Mouse (Mus musculus): Measurements from ENCODE around the gene Rnf185.

The Rnf185 gene

DNA sequence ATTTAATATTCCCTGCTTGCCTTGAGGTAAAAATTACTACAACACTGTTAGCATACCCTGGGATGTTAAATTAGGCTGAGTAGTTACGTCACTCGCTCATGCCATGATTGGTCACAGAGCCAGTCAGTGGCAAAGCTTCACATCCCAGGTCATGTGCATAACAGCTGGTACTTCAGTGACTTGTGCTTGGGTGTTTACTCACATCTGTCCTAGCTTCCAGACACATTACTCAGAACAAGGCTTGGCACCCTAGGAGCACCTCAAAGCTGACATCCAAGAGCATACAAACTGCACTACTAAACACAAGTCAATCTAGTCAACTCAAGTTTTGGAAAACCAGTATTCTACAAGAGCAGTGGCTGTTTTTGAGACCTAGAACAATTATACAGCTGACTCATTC is 9.1 kb downstream of the Rnf185 start:
- no peak for DNase-seq (ENCODE audit: low spot score)

- no peak for DNase-seq (ENCODE audit: low spot score)
Observed at GRCm38 (mm10) chr11:3442677-3443076, 9.5 kb downstream of the Rnf185 start.

GRCm38 (mm10) chr11:3441696-3442443 is 10.3 kb downstream of the Rnf185 start:
- DNase-seq (ENCODE audit: low spot score) = no peak

GRCm38 (mm10) chr11:3437621-3438020 is 14.5 kb downstream of the Rnf185 start:
- no peak for DNase-seq (ENCODE audit: low spot score)

DNA sequence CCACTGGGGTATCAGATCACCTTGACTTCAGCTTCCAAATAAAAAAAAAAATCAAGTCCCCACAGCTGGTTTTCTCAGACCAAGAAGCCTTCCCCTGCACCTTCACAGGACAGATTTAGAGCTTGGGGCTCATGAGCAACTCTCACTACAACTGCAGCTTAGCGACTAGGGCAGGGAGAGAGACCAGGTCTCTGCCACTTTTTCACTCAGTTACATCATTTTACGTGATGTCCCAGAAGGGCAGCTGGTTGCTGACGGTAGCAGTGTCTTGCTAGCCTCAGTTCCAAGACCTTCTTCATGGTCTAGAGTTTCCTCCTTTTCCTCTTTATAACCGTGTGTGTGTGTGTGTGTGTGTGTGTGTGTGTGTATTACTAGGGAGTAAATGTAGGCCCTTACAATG is 18.4 kb downstream of the Rnf185 start:
- no peak for DNase-seq (ENCODE audit: low spot score)

DNA sequence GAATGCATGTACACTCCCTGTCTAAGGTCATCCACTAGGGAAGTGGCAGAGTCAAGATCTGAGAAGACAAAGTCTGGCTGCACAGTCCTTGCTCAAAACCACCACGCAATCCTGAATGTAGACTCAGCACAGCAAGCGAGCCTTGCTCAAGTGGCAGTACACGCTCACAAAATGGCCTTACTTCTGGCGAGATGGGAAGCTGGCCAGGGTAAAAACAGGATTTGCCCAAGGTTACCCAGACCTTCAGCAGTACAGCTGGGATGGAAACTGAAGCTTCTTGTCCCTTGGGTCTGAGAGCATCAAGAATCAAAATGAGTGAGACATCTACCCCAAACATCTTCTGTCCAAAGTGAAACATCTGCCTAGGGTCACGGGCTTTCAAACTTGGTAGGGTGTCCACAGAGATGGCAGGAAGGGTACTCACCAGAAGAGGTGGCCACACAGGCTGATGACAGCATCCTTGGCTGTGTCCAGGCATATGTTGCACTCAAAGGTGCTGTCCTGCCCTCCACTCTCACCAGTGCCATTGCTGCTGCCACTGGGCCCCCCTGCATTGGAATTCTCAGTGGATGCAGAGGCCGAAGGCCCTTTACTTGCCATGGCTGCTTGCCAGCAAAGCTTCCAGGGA is 20.1 kb downstream of the Rnf185 start:
- DNase-seq (ENCODE audit: low spot score) = no peak

DNA sequence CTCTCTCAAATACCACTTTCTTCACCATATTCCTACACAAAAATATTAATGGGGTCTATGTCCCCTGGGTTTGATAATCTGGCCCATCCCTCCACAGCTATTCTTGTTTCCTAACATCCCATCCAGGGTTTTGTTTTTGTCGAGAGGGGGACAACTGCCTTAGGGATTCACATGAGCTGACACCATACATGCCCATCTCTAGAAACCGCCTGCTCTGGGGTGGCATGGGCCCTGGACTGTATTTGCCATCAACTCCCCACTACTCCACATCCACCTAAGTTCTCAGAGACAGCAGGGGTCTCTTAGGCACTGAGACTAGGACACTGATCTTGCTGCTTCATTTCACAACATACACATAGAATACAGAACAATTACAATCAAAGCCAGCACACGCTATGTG is 20.6 kb downstream of the Rnf185 start:
- no peak for DNase-seq (ENCODE audit: low spot score)

DNA sequence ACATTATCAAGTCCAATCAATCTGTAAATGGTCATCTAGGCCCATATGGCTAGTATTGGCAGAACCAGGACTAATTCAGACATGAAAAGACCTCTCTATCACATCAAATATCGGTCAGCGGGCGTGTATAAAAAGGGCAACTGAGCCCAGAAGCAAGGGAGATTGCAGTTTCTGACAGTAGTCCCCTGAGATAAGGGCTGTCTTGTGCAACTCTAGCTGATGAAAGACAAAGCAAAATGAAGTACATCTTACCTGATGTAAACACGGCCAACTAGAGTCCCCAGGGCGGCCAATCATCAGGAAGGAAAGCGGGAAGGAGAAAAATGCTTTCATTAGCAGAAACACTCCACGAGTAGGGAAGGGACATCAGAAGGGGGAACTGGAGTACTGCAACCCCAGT is 23.5 kb downstream of the Rnf185 start:
- DNase-seq (ENCODE audit: low spot score) = no peak

DNA sequence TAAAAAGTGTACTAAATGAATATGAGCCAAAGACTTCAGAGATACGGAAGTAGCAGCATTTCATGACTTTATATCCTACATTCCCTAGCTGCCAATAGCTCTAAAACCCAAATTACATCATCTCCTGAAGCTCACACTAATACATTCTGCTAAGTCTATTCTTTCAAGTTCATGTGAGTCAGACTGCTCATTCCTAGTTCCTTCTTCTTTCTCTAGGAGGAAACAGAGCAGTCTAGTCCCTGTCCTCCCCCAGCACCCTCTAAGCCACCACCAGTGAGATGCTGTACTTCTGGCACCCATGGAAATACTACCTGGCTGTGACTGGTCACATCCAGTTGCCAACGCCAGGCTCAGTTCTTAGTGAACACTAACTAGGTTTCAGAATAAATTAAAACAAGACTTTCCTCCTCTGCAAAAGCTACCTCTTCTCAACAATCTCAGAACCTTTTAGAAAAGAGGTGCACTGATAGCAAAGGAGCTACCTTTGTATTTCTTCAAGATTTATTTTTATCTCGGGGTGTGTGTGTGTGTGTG is 24.4 kb downstream of the Rnf185 start:
- no peak for DNase-seq (ENCODE audit: low spot score)

DNA sequence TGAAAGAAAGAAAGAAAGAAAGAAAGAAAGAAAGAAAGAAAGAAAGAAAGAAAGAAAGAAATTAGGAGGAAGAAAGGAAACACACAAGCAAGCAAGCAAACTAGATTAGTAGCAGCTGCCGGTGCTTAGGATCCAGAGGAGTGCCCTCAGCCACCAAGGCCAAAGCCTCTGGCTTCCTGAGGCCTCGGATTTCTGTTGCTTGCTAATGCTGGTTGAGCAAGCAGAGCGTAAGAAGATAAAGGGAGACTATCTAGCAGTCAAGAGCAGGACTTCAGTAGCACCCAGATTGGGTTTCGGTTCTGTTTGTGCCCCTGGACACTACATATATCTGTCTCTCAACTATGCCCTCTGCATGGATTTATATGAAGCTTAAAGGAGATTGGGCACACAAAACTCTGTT is 29.9 kb downstream of the Rnf185 start:
- no peak for DNase-seq (ENCODE audit: low spot score)

- no peak for DNase-seq (ENCODE audit: low spot score)
Observed at GRCm38 (mm10) chr11:3418741-3419140, 33.4 kb downstream of the Rnf185 start.

DNA sequence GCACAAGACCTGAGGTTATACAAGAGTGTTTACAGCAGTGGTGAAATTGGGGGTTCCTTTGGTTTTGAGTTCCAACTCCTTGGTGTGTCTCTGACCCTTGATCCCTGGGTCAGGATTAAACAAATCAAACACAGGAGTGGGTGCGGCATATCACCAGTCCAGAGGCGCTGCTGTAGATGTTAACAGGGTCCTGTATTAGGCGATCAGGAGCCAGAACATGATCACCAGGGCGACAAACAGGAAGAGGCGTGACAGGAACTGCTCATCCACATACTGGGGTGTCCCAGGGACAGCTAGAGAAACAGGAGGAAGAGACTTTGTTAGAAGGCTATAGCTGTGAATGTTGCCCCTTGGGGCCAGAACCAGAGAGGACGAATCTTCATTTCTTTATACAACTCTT is 34.4 kb downstream of the Rnf185 start:
- DNase-seq (ENCODE audit: low spot score) = no peak

- DNase-seq (ENCODE audit: low spot score) = no peak
Observed at GRCm38 (mm10) chr11:3416399-3416798, 35.8 kb downstream of the Rnf185 start.

DNA sequence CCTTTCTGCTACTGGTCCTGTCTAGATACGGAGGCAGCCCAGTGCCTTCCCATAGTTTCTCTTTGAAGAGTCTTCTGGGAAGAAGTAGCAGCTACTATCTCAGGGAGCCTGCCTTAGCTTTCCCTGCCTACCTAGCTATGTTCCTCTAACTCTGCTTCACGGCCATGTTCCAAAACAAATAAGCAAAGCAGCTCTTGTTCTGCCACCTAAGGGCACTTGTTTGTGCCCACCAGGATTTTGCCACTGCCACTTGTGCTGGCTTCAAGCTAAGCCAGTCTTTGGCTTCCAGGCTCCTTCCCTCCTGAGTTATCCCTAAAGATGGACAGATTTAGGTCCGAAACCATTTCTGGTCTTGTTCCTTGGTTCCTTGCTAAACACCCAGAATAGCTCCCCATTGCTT is 40.1 kb downstream of the Rnf185 start:
- DNase-seq (ENCODE audit: low spot score) = no peak

DNA sequence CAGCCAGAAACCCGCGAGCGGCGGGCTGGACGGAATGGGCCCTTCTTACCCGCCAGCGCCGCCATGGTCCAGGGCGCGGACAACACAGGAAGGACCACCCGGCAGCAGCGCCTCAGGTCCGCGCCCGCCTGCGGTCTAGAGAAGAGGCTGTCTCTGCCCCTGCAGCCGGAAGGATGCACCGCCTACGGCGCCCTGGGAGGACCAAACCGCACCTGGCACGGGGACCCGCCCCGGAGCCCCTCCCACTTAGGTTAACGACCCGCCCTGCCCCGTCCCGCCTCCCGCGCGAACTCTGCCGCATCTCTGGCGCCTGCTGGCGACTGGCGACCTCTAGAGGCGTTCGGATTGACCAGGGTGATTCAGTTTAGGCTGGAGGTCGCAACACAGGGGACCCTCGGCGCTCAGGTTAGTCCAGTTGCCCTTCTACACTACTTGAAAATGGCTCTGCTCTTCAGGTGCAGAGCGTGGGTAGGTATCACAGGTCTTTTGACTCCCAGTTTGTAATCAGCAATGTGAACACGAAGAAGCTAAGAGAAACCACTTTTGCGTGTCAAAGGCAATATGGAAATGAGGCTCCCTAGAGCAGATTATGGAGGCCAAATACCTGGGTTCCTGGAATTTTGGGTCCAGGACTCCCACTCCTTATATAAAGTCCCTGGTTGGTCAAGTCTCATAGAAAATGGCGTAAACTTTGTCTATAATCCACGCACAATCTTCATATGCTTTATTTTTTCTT is 43.0 kb downstream of the Rnf185 start, which contains the start of gene Limk2:
Gene Limk2 (minus strand): TSS at position 193 of the 736 bp plus-strand sequence.
- DNase-seq (ENCODE audit: low spot score) = peak; percentile 97

GRCm38 (mm10) chr11:3408131-3408996 is 43.8 kb downstream of the Rnf185 start:
- no peak for DNase-seq (ENCODE audit: low spot score)

DNA sequence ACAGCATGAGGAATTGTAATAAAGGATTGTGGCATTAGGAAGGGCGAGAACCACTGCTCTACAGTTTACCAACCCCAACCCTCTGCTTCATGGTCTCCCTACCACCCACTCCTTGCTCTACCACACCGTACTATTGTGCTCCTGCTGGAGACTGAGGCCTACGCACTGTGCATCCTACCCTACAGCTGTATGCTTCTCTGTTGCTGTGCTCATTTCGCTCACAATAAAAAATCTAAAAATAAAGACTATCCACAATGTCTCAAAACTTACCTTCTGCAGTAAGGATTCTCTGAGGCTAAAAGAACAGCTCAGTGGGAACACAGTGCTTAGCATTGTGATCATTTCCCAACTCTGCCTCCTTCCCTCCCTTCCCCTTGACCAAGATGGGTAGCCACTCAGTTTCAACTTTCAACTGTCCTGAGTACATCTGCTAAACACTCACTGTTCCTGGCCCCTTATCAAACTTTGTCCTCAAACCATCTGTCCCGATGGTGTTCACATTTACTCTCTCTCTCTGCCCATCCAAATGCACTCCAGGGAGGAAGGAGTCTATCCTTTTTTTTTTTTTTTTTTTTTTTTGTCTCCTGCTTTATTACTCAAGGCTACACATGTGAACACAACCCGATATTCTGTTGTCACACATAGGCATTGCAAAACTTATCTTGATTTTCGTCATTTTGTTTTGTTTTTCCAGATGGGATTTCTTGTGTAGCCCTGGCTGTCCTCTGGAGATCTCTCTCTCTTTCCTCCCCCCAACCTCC is 47.7 kb downstream of the Rnf185 start:
- no peak for DNase-seq (ENCODE audit: low spot score)

GRCm38 (mm10) chr11:3403024-3403423 is 49.1 kb downstream of the Rnf185 start:
- no peak for DNase-seq (ENCODE audit: low spot score)

- no peak for DNase-seq (ENCODE audit: low spot score)
Observed at GRCm38 (mm10) chr11:3398318-3398717, 53.8 kb downstream of the Rnf185 start.

DNA sequence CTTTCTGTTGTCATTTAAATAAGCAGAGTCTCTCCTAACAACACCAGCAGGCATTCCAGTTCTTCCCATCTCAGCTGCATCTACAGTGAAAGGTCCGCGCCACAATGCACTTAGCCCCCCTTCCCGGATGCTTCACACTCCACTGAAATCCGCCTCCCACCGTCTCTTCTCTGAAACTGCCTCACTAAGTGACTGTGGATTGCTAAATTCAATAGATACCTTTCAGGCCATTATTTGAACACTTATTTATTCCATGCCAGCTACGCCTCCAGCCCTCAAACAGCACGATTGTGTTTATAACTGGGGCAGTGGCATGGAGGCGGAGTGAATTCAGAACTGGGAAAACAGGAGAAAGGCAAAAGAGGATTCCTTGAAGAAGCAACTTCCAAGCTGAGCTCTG is 55.6 kb downstream of the Rnf185 start:
- no peak for DNase-seq (ENCODE audit: low spot score)

DNA sequence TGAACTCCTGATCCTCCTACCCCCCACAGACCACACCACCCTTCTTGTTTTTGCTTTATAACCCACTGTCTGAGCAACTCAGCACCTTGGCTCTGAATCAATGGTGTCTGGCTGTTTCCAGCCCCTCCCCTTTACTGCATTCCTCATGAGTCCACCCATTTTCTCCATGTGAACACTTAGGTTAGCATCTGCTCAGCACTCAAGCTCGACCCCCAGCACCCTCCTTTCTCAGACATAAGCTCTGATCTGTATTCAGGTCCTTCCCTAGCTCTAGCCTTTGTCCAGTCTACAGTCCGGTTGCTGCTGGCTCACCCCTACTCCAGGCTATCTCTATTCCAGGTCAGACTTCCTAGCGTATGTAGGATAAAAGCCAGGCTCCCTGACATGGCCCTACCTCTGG is 56.1 kb downstream of the Rnf185 start:
- no peak for DNase-seq (ENCODE audit: low spot score)
